Mouse (Mus musculus): ENCODE measurements around the gene AW549877.

DNA sequence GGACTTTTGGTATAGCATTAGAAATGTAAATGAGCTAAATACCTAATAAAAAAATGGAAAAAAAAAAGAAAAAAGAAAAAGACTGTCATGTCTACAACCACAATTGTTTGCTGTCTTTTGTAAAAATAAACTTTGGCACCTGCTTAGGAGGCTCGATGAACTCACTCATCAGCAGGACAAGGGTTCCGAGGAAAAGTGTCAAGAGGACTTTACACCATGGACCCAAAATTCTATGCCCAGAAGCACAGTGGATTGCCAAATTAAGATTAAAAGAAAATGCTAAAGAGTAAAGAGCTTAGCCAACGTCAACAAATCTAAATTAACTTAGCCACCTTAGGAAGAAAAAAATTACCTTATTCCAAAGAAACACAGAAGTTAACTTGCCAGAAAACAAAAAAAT, 59.5 kb downstream of the AW549877 start:
- TF ChIP-seq POLR2A (IDR thresholded peaks at IDR 0.05; ENCODE audit: extremely low read depth, insufficient read depth, low read length) (no peak), CTCF (IDR thresholded peaks at IDR 0.05; ENCODE audit: low read depth, low read length) (no peak)
